Mouse (Mus musculus) CD4-positive, CD25-positive, alpha-beta regulatory T cell, adult 2 months (primary cell): ENCODE results near the gene Cldn4.

Experiments used
- DNase-seq: peaks from one replicate; pipeline ENCODE4 v3.0.0-alpha.2; 2012; ENCODE audit warnings: low read depth, low spot score

Gene Cldn4

GRCm38 (mm10) chr5:134932903-134933276, 13.8 kb downstream of the Cldn4 start:
- DNase-seq: peak; percentile 91

- peak; percentile 93 for DNase-seq
Measured at GRCm38 (mm10) chr5:134932179-134932902, 14.4 kb downstream of the Cldn4 start, which contains the start of gene Mettl27. TSS of gene Mettl27 (plus strand) at chr5:134932368.

GRCm38 (mm10) chr5:134929988-134930387, 16.7 kb downstream of the Cldn4 start:
- DNase-seq: no peak

- DNase-seq: no peak
Measured at GRCm38 (mm10) chr5:134926726-134927125, 20.0 kb downstream of the Cldn4 start.

GRCm38 (mm10) chr5:134923141-134923540, 23.6 kb downstream of the Cldn4 start:
- no peak for DNase-seq

GRCm38 (mm10) chr5:134921106-134921505, 25.6 kb downstream of the Cldn4 start:
- no peak for DNase-seq

- DNase-seq: no peak
Measured at GRCm38 (mm10) chr5:134920106-134920687, 26.5 kb downstream of the Cldn4 start.

- no peak for DNase-seq
Measured at GRCm38 (mm10) chr5:134919097-134919496, 27.6 kb downstream of the Cldn4 start.

GRCm38 (mm10) chr5:134918071-134918832, 28.5 kb downstream of the Cldn4 start:
- peak; percentile 81 for DNase-seq

GRCm38 (mm10) chr5:134915311-134915710, 31.4 kb downstream of the Cldn4 start, which contains the start of gene Cldn13:
TSS of gene Cldn13 (minus strand) at chr5:134915526.
- DNase-seq: no peak

- DNase-seq: no peak
Measured at GRCm38 (mm10) chr5:134914510-134914909, 32.2 kb downstream of the Cldn4 start.

- DNase-seq: no peak
Measured at GRCm38 (mm10) chr5:134913753-134914152, 33.0 kb downstream of the Cldn4 start.

- DNase-seq: no peak
Measured at GRCm38 (mm10) chr5:134913352-134913751, 33.4 kb downstream of the Cldn4 start.

- DNase-seq: no peak
Measured at GRCm38 (mm10) chr5:134911901-134912300, 34.8 kb downstream of the Cldn4 start.

GRCm38 (mm10) chr5:134907135-134907534, 39.6 kb downstream of the Cldn4 start:
- peak; percentile 89 for DNase-seq

- DNase-seq: no peak
Measured at GRCm38 (mm10) chr5:134906633-134907032, 40.1 kb downstream of the Cldn4 start, which contains the start of gene Tmem270. TSS of gene Tmem270 (minus strand) at chr5:134906733.

- DNase-seq: no peak
Measured at GRCm38 (mm10) chr5:134901644-134902027, 45.1 kb downstream of the Cldn4 start.

- DNase-seq: no peak
Measured at GRCm38 (mm10) chr5:134901012-134901643, 45.6 kb downstream of the Cldn4 start.

- DNase-seq: no peak
Measured at GRCm38 (mm10) chr5:134897596-134897995, 49.1 kb downstream of the Cldn4 start.

GRCm38 (mm10) chr5:134896965-134897364, 49.8 kb downstream of the Cldn4 start:
- no peak for DNase-seq

GRCm38 (mm10) chr5:134895291-134895690, 51.4 kb downstream of the Cldn4 start:
- DNase-seq: no peak
